Comparison of ENCODE assay signal across 1 mouse cellular context in genomic region chr8:83599814-83600213, GRCm38 (mm10).
A peak's percentile ranks its signal among the peaks of the same experiment; 100 is the strongest.
TF ChIP-seq lines count a peak whose summit lies in the region.

No protein-coding gene starts in this region.

TF ChIP-seq in MEL, 35 proteins besides CTCF, POLR2A, EP300 and RAD21 (continued from another document):
- TF ChIP-seq ZNF384 (IDR thresholded peaks at IDR 0.05; ENCODE audit: low read depth, low read length) (no peak), MEF2A (IDR thresholded peaks at IDR 0.05; ENCODE audit: extremely low read depth, insufficient replicate concordance, low read depth, low read length, poor library complexity, severe bottlenecking) (no peak), KAT2A (conservative IDR thresholded peaks at IDR 0.05; ENCODE audit: low read depth, low read length) (no peak), SIN3A (IDR thresholded peaks at IDR 0.05; ENCODE audit: low read length) (0 out of 2 replicates have a peak, but pooled peaks have one; percentile 32)
